Mouse (Mus musculus) liver (tissue): ENCODE data around the gene Batf.
"Not testable (repeated sequence)": the region's sequence is repeated elsewhere in the genome, so short reads cannot be mapped to it uniquely, and the experiment has no call there.

ENCODE experiments used
- DNase-seq: peaks from one replicate; pipeline ENCODE4 v3.0.0-alpha.2; 2020; ENCODE audit warnings: mixed read lengths

The Batf gene

GRCm38 (mm10) chr12:85684411-85685275 is 1.8 kb upstream of the Batf start:
- DNase-seq: no peak

GRCm38 (mm10) chr12:85687217-85687533 is 706 bp downstream of the Batf start:
- DNase-seq: no peak

- no peak for DNase-seq
Observed at GRCm38 (mm10) chr12:85687846-85688245, 1.4 kb downstream of the Batf start.

GRCm38 (mm10) chr12:85695787-85696186 is 9.3 kb downstream of the Batf start:
- no peak for DNase-seq

DNA sequence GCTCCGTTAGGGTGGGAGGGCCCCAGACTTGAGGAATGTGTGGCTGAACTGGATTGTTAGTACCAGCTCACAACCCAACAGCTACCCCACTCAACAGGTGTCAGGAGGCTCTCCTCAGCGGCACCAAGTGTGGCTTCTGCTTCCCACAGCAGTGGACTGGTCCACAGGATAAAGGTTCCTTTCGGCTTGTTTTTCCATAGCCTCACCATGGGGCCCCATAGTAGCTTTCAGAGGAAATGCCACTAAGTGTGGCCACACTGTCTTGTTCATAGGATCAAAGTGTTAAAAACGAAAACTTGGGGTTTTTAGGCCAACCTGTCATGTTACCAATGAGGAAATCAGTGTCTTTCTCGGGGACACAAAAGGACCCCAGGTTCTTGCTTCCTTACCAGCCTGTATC is 10.0 kb downstream of the Batf start:
- DNase-seq: no peak

DNA sequence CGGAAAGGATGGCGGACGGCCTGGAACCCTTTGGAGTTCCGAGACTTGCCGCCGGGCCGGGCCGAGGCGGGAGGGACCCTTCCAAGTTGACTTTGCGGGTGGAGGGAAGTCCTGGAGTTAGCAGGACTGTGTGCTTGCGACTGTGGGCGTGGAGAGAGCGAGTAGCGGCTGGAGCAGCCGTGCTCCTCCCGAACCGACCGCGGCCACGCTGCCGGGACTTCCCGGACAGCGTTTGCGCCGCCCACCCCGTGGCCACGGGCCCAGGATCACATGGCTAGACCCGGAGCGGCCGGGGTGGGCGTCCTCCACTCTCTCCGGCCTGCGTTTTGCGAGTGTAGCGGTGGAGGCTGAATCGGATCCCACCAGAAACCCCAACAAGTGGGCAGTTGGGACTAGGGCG is 11.7 kb downstream of the Batf start:
- not testable (repeated sequence) for DNase-seq

DNA sequence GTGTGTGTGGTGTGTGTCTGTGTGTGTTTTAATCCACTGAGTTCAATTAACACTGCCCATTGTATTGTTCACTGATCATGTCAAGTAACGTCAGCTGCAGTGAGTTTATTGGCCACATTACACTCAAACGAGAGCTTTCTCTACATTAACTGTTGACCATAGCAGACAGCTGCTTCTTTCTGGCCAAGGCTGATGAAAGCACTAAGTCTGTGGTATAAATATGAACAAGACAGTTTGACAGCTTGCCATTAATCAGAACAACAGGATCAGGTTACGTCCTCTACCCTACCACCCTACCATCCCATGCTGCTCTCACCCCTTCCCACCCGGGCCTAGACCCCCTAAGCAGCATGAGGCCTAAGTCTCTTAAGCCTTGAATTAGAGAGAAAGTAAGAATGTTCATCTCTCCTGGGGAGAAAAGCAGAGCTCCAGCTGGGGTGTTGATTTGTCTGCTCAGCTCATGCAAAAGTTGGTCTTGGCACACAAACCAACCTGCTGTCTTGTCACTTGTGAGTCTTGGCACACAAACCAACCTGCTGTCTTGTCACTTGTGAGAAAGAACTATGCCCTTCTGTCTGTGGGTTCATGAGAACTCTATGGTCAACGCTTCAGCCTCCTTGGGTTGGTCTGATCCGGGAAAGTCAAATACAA is 13.8 kb downstream of the Batf start:
- no peak for DNase-seq

GRCm38 (mm10) chr12:85700842-85701223 is 14.4 kb downstream of the Batf start:
- no peak for DNase-seq

- DNase-seq: no peak
Observed at GRCm38 (mm10) chr12:85702166-85703055, 15.9 kb downstream of the Batf start.

DNA sequence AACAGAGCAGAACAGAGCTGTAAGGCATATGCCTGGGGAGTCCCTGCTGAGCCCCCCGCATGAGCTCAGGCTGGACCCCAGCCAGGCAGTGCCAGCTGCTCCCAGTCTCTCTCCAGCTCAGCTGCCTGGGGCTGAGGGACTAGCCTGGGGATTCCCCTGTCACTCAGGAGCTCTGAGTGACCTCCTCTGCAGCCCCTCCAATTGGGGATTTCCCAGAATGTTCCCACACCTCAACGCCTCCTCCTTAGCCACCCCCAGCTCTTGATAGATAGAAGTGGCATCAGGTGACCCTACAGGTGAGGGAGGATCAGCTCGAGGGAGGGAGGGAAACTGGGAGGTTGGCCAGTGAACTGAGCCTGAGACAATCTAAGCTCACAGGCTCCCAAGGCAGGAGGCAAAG is 17.0 kb downstream of the Batf start:
- no peak for DNase-seq

GRCm38 (mm10) chr12:85704566-85704965 is 18.1 kb downstream of the Batf start:
- peak; percentile 30 for DNase-seq

DNA sequence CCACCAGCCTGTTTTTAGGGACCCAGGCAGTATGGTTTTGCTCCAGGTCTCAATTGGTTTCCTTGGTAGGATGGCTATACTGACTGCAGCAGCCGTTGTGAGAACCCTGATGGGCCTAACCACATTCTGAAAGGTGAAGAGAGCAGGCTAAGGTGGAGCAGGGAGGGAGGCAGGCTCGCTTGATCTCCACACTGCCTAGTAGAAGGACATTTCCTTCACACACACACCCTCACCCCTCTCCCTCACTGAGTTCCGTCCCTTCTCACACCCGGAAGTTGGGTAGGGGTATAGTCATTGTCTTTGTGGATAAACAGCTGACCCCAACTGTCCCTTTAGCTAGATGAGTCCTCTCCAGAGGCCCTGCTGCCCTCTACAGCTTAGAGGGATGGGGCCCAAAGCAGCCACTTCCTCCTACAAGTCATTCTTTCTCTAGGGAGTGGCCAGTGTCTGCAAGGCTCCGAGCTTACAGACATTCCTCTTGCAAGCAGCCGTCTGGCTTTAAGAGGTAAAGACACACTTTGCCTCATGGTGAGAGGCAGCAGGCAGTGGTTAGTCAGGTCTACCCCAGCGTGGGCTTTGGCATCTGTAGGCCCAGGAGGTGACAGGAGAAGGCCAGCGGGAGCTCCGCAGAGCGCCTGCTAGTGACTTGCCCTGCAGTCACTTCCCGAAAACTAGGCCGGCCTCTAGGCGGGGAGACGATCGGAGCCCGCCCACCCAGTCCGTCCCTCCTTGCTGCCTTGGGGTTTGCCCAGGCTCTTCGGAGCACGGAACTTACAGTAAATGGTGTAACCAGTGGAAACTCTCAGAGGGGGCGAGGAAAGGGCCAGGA is 18.7 kb downstream of the Batf start:
- DNase-seq: peak; percentile 84

DNA sequence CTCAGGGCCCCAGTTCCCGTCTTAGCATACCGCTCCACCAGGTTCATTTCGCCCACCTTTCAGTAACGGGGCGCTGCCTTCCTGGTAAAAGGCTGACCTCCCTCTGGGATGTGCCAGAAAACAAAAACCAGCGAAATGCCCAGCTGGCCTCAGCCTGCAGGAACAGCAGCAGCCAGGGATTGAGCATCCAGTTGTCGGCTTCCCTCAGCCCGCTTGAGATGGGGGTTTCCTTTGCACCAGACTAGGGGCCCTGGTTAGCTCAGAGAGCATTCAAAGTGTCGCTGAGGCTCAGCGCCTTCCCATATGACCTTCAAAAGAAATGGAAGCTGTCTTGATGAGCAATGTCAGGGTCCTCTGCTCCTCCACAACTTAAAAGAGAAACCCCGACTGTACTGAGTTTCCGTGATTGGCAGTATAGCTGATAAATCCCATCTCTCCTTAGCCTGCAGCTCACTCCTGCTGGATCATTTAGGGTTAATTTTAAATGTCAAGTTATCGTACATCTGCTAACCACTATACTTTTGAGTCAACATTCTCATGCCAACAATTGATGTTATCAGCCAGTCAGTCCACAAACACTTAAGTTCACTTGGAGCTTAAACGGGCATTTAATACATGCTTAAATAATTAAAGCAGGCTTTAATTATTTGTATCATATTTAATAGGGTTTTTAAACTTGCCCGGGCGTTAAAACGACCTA is 19.5 kb downstream of the Batf start:
- DNase-seq: no peak

GRCm38 (mm10) chr12:85706906-85707305 is 20.4 kb downstream of the Batf start:
- DNase-seq: no peak

- no peak for DNase-seq
Observed at GRCm38 (mm10) chr12:85707391-85707790, 20.9 kb downstream of the Batf start.

DNA sequence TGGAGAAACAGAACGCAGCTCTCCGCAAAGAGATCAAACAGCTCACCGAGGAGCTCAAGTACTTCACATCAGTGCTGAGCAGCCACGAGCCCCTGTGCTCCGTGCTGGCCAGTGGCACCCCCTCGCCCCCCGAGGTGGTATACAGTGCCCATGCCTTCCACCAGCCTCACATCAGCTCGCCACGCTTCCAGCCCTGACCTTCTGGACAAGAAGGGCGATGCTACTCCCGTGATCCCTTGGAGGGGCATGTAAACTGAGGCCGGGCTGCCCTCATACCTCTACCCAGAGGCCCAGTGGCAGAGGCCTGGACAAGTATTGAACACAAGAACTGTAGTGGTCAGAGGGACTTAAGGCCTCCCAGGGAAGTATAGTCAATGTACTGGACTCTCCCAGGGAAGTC is 22.1 kb downstream of the Batf start:
- DNase-seq: no peak

DNA sequence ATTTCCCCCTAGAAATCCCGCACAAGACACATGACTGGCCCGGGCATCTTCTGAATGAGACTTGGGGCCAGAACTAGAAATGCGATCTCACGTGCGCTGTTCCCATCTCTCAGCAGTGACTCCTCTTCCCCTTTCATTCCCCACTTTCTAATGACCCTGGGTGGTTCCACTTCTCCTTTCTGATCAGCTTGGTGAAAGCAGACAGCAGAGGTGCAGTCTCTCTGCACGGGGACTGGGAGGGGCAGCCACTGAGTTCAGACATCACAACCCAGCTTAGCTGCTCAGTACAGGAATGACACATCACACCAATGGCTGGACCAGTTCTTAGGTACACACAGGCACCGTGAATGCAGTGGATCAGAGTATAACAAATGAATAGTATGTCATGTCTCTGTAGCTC is 24.2 kb downstream of the Batf start:
- no peak for DNase-seq

DNA sequence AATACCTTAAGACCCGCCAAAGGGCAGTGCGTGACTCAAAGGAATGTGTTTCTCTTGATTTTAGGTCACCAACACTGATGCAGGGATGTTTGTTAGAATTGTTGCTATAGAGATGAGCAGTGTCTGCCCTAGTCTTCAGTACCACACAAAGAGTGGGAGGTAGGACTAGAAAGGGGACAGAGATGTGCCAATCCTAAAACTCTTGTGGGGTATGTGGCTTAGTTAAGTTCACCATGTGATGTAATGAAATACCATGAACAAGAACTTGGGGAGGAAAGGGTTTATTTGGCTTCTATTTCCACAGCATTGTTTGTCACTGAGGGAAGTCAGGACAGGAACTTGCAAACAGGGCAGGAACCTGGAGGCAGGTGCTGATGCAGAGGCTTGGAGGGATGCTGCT is 26.1 kb downstream of the Batf start:
- no peak for DNase-seq

GRCm38 (mm10) chr12:85714126-85714525 is 27.7 kb downstream of the Batf start:
- DNase-seq: no peak

DNA sequence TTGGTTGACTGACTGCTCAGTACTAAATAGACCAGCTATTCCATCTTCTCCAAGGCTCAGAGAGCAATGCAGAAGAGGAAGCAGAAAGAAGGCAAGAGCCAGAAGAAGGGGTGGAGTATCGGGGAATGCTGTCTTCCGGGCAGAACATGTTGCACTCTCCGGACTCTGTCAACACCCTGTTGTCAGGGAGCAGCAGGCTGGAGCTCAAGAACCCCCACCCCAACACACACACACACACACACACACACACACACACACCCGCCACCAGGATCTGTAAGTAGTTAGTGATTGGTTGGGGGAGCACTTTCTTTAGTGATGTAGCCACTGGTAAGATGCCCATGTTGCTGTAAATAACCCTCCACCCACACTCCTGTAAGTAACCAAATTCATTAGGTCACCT is 38.8 kb downstream of the Batf start:
- DNase-seq: no peak

- DNase-seq: no peak
Observed at GRCm38 (mm10) chr12:85726729-85727397, 40.4 kb downstream of the Batf start.
